Mouse (Mus musculus): ENCODE measurements around the gene Bbs4. TPM values are rescaled to one million over a fixed set of nuclear protein-coding genes. Genes with fewer than 3 reads are reported as not detected.

Gene Bbs4
- total and polyA plus RNA-seq, 3 experiments: 4.0 to 5.6 TPM; not detected in 1

GRCm38 (mm10) chr9:59296419-59296818 lies 56.9 kb downstream of the Bbs4 start:
- DNase-seq (ENCODE audit: low read depth, low spot score): peak; percentile 59
- peak; percentile 33; the same call in 1 of the 2 replicates for TF ChIP-seq MXI1 (IDR thresholded peaks at IDR 0.05; ENCODE audit: low read depth, low read length)
- TF ChIP-seq USF2 (IDR thresholded peaks at IDR 0.05; ENCODE audit: borderline replicate concordance in 1 of 2, insufficient read depth in 1 of 2, low read depth in 1 of 2, low read length in 2 of 2): no peak
- no peak for TF ChIP-seq ELF1 (IDR thresholded peaks at IDR 0.05; ENCODE audit: low read depth, low read length)
- peak; percentile 36; the same call in 1 of the 2 replicates for TF ChIP-seq MAX (IDR thresholded peaks at IDR 0.05; ENCODE audit: low read length)
- TF ChIP-seq TCF12 (IDR thresholded peaks at IDR 0.05; ENCODE audit: low read depth, low read length): 0 out of 2 replicates have a peak, but pooled peaks have one; percentile 26
- peak; percentile 36; the same call in 1 of the 2 replicates for TF ChIP-seq MYC (IDR thresholded peaks at IDR 0.05; ENCODE audit: low read depth, low read length)
- TF ChIP-seq MAFK (IDR thresholded peaks at IDR 0.05; ENCODE audit: borderline replicate concordance, low read depth, low read length): no peak
- TF ChIP-seq ZMIZ1 (IDR thresholded peaks at IDR 0.05; ENCODE audit: low read depth, low read length): no peak
- TF ChIP-seq ZKSCAN1 (IDR thresholded peaks at IDR 0.05; ENCODE audit: low read depth, low read length): no peak
- no peak for TF ChIP-seq GABPA (IDR thresholded peaks at IDR 0.05; ENCODE audit: low read depth, low read length)
- TF ChIP-seq TBP (IDR thresholded peaks at IDR 0.05; ENCODE audit: low read depth, low read length): no peak
- no peak for TF ChIP-seq SMC3 (IDR thresholded peaks at IDR 0.05; ENCODE audit: low read depth, low read length)
- no peak for TF ChIP-seq KAT2A (conservative IDR thresholded peaks at IDR 0.05; ENCODE audit: low read depth, low read length)
- peak; percentile 19; the same call in 1 of the 2 replicates for TF ChIP-seq ZNF384 (IDR thresholded peaks at IDR 0.05; ENCODE audit: low read depth, low read length)
- TF ChIP-seq UBTF (IDR thresholded peaks at IDR 0.05; ENCODE audit: borderline replicate concordance, insufficient read depth, low read depth, low read length): no peak
- TF ChIP-seq MEF2A (IDR thresholded peaks at IDR 0.05; ENCODE audit: extremely low read depth, insufficient replicate concordance, low read depth, low read length, poor library complexity, severe bottlenecking): no peak
- peak; percentile 59 to 75 for TF ChIP-seq EP300 (IDR thresholded peaks at IDR 0.05; ENCODE audit: low read depth in 1 of 2, low read length in 2 of 2)
- peak; percentile 60; the same call in 1 of the 2 replicates for TF ChIP-seq GATA1 (IDR thresholded peaks at IDR 0.05; ENCODE audit: low read depth, low read length)
- TF ChIP-seq E2F4 (IDR thresholded peaks at IDR 0.05; ENCODE audit: borderline replicate concordance, low read depth, low read length): no peak
- TF ChIP-seq CHD2 (IDR thresholded peaks at IDR 0.05; ENCODE audit: low read length): no peak
- TF ChIP-seq CTCF (IDR thresholded peaks at IDR 0.05 in 2 of 3, conservative IDR thresholded peaks at IDR 0.05 in 1 of 3; ENCODE audit: control insufficient read depth in 1 of 3, insufficient read depth in 1 of 3, low read depth in 2 of 3, low read length in 3 of 3, poor library complexity in 1 of 3, severe bottlenecking in 1 of 3): no peak
- TF ChIP-seq BHLHE40 (IDR thresholded peaks at IDR 0.05; ENCODE audit: borderline replicate concordance, low read depth, low read length): no peak
- no peak for TF ChIP-seq ETS1 (IDR thresholded peaks at IDR 0.05; ENCODE audit: low read depth, low read length)
- no peak for TF ChIP-seq RAD21 (IDR thresholded peaks at IDR 0.05; ENCODE audit: low read depth, low read length)
- TF ChIP-seq ZC3H11A (IDR thresholded peaks at IDR 0.05; ENCODE audit: low read depth, low read length): no peak
- no peak for TF ChIP-seq NELFE (IDR thresholded peaks at IDR 0.05; ENCODE audit: low read depth, low read length)
- TF ChIP-seq POLR2AphosphoS5 (IDR thresholded peaks at IDR 0.05; ENCODE audit: borderline replicate concordance, low read depth, low read length): no peak
- TF ChIP-seq MYB (IDR thresholded peaks at IDR 0.05; ENCODE audit: low read depth, low read length): no peak
- no peak for TF ChIP-seq TAL1 (IDR thresholded peaks at IDR 0.05; ENCODE audit: low read length)
- no peak for TF ChIP-seq HCFC1 (IDR thresholded peaks at IDR 0.05; ENCODE audit: low read depth, low read length)
- TF ChIP-seq MAZ (IDR thresholded peaks at IDR 0.05; ENCODE audit: low read depth, low read length): no peak
- TF ChIP-seq POLR2AphosphoS2 (IDR thresholded peaks at IDR 0.05; ENCODE audit: low read length): no peak
- peak; percentile 70 for TF ChIP-seq SIN3A (IDR thresholded peaks at IDR 0.05; ENCODE audit: low read length)
- TF ChIP-seq RCOR1 (IDR thresholded peaks at IDR 0.05; ENCODE audit: low read depth, low read length): no peak
- TF ChIP-seq CHD1 (IDR thresholded peaks at IDR 0.05; ENCODE audit: low read depth, low read length): no peak
- no peaks in the 10 kb centered on the region for H3K9me3 ChIP-seq (replicated peaks; ENCODE audit: insufficient read depth, low read length)
- no peak overlapping the region for H3K9ac ChIP-seq (ENCODE audit: control insufficient read depth, low read depth, low read length, poor library complexity, severe bottlenecking)
- peaks cover 24% of the 10 kb centered on the region for H3K79me2 ChIP-seq (ENCODE audit: control insufficient read depth, insufficient read depth, low read length, poor library complexity)
- no peak overlapping the region for H3K4me3 ChIP-seq (ENCODE audit: control insufficient read depth in 1 of 2, insufficient read depth in 1 of 2, low read depth in 2 of 2, low read length in 2 of 2)
- peak overlapping the region; percentile 63; the same call in 1 of the 2 replicates for H3K27ac ChIP-seq (ENCODE audit: control insufficient read depth, low read depth, low read length)
- H3K27me3 ChIP-seq (ENCODE audit: control insufficient read depth in 1 of 2, insufficient read depth in 2 of 2, low read length in 2 of 2): no peaks in the 10 kb centered on the region
- peaks cover 27 to 35% of the 10 kb centered on the region in 2 experiments for H3K4me1 ChIP-seq (ENCODE audit: control insufficient read depth in 1 of 2, insufficient read depth in 2 of 2, low read length in 2 of 2)
- peaks cover 26 to 48% of the 10 kb centered on the region in 2 experiments for H3K36me3 ChIP-seq (ENCODE audit: control insufficient read depth in 1 of 2, insufficient read depth in 2 of 2, low read length in 2 of 2)
